Mouse (Mus musculus) heart, postnatal 25 days (tissue): ENCODE measurements at regions not wholly inside any gene's neighbourhood (a gene's known extent, or its start where the extent isn't known, plus 50 kb on each side); places are given as distances from the start of the nearest gene placed in this dataset.
"Not testable (repeated sequence)": the region's sequence is repeated elsewhere in the genome, so short reads cannot be mapped to it uniquely, and the experiment has no call there.

Source experiments
- DNase-seq: peaks from one replicate; pipeline ENCODE4 v3.0.0; 2022; ENCODE audit warnings: low spot score
- intact Hi-C: fragments of 180-260 bp; cut with DNase I; formaldehyde crosslinking; loops from one replicate; pipeline ENCODE4 v1.15.1; 2025

DNA sequence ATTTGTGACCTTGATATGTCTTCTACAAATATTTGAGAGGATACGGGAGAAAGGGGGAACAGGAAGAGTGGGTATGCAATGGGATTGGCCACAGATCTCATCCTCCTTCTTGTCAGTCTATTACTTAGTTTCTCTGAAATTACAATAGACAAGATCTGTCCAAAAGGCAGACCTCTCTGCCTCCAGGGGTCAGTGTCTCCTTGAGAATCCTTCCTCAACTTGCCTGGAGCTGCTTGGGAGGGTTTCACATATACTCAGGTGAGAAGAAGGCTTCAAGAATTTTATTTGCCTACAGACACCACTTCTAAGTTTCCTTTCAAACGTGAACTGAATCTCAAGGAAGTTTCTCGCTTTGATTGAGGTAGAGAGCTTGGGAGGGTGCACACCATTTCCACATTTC lies 575.0 kb upstream of the Fam241a start:
- intact Hi-C loops, result no loop called here
- no peak for DNase-seq

GRCm38 (mm10) chr3:128429706-128430105 lies 533.6 kb upstream of the Fam241a start:
- no peak for DNase-seq
- intact Hi-C loops, result no loop called here

- DNase-seq, result no peak
- intact Hi-C loops, result no loop called here
Measured at GRCm38 (mm10) chr3:128415568-128415967, 519.4 kb upstream of the Fam241a start.

GRCm38 (mm10) chr3:128413481-128413880 lies 517.4 kb upstream of the Fam241a start:
- intact Hi-C loops, result no loop called here
- no peak for DNase-seq

GRCm38 (mm10) chr3:128412157-128412556 lies 516.0 kb upstream of the Fam241a start:
- intact Hi-C loops, result no loop called here

DNA sequence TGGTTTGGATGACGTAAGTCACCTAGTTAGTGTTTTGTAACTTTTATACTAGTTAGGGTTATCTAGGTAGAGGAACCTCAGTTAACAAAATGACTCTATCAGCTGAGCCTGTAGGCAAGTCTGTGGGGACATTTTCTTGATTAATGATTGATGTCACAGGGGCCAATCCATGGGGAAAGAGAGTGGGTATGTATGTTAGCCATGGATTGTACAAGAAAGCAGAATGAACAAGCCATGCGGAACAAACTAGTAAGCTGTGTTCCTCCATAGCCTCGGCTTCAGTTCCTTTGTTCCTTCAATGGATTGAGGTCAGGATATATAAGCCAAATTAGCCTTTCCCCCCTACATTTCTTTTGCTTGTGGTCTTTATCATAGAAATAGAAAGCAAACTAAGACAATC lies 498.7 kb upstream of the Fam241a start:
- intact Hi-C loops, result no loop called here

More at GRCm38 (mm10) chr3:128412157-128412556, 516.0 kb upstream of the Fam241a start:
- no peak for DNase-seq

DNA sequence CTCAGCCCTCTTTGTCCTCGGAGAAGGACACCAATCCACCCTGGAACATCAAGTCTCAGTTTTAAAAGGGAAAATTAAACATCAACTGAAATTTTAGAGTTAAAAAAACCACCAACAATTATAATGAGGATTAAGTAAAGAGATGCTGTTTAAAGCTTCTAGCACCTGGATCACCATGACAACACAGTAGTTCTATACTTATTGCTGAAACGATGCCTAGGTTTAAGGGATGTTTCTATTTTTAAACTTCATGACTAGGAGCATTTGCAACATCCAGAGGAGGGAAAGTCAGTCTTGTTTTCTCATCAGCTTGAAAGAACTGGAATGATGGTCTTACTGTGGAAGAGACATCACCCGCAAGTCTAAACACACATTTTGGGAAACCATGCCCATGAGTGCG lies 484.5 kb upstream of the Fam241a start:
- DNase-seq, result no peak
- intact Hi-C loops, result no loop called here

More for the DNA sequence above, 498.7 kb upstream of the Fam241a start:
- no peak for DNase-seq

- intact Hi-C loops, result no loop called here
Measured at GRCm38 (mm10) chr3:128369521-128370127, 473.5 kb upstream of the Fam241a start.

DNA sequence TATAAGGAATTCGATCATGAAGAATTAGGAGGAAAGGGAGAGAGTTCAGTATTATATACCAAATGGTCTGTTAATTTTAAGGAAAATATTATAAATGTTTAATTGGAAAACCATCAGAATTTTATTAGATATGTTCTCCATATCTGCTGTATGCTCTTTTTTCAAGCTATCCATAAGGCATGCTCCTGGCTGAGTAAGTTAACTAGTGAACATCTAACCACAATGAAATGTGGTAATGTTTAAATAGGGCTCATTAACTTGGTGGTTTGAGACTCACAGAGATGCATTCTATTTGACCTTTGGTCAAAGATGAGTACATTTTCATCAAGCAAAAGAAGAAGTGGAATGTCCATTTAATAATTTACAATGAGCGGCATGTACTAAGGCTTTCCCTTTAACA lies 466.2 kb upstream of the Fam241a start:
- intact Hi-C loops, result no loop called here
- DNase-seq, result no peak

More at GRCm38 (mm10) chr3:128369521-128370127, 473.5 kb upstream of the Fam241a start:
- no peak for DNase-seq

- not testable (repeated sequence) for DNase-seq
Measured at GRCm38 (mm10) chr3:128349123-128349522, 453.0 kb upstream of the Fam241a start.

GRCm38 (mm10) chr3:128347782-128348574 lies 451.9 kb upstream of the Fam241a start:
- intact Hi-C loops, result loop anchor here (2.0 to 10.0 kb wide), 3 partner anchors 857 to 1077 kb away; no protein-coding TSS in a partner anchor
- DNase-seq, result no peak

More at GRCm38 (mm10) chr3:128349123-128349522, 453.0 kb upstream of the Fam241a start:
- intact Hi-C loops, result loop anchor here (2.0 to 10.0 kb wide), 3 partner anchors 856 to 1076 kb away; no protein-coding TSS in a partner anchor

DNA sequence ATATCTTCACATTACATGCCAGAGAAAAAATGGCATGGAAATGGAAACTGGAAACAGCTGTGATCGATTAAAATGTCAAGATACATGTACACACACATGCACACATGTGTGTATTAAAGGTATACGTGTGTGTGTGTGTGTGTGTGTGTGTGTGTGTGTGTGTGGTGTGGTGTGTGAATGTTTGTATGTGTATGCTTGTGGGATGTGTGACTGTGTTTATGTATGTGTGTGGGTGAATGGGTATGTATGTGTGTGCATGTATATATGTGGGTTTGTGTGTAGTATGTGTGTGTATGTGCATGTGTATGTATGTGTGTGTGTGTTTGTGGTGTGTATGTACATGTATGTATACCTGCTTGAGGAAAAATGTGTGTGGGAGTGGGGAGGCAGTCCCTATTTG lies 441.4 kb upstream of the Fam241a start:
- intact Hi-C loops, result loop anchor here (2.0 to 5.0 kb wide), 3 partner anchors 150 to 335 kb away; no protein-coding TSS in a partner anchor
- DNase-seq, result no peak

- intact Hi-C loops, result loop anchor here (2.0 to 5.0 kb wide), 3 partner anchors 150 to 334 kb away; no protein-coding TSS in a partner anchor
- DNase-seq, result no peak
Measured at GRCm38 (mm10) chr3:128337031-128337430, 440.9 kb upstream of the Fam241a start.

- intact Hi-C loops, result no loop called here
- DNase-seq, result no peak
Measured at GRCm38 (mm10) chr3:128327677-128328076, 431.6 kb upstream of the Fam241a start.

DNA sequence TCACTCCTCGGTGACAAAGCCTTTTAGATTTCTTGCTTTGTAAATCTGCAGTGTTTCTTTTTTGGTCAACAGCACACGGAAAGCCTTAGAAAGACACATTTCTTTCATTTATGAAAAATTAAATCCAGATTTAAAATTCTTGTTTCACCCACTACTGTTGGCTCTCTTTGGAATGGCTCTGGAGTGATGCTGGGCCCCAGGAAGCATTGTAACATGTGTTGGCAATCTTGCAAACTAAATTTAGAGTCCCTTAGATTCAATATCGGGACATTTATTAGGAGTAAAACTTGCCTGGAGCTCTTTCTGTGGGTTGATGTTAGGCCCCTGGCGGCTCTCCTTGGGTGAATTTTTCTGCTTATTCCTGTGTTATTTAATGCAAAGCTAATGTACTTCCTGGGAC lies 405.2 kb upstream of the Fam241a start:
- intact Hi-C loops, result no loop called here
- DNase-seq, result no peak

DNA sequence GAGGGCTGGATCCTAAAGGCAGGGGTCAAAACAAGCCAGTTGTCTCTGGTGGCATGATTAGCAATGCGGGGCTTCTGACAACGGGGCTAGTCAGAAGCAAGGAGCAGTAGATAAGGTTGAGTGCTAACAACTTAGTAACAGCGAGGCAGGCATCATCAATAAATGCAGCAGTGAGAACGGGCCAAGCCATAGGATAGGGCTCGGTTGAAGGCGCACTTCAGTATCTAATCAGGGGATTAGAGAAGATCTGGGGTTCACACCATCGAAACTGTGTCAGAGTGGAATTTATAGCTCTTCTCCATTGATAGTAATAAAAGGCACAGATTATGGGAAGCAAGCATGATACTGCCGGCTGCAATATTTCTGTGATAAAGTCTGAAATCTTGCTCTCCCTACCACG lies 402.0 kb upstream of the Fam241a start:
- intact Hi-C loops, result no loop called here
- no peak for DNase-seq

- intact Hi-C loops, result no loop called here
- no peak for DNase-seq
Measured at GRCm38 (mm10) chr3:128287846-128288245, 391.7 kb upstream of the Fam241a start.

GRCm38 (mm10) chr3:128285214-128285613 lies 389.1 kb upstream of the Fam241a start:
- DNase-seq, result no peak
- intact Hi-C loops, result no loop called here

GRCm38 (mm10) chr3:128280626-128281025 lies 384.5 kb upstream of the Fam241a start:
- intact Hi-C loops, result no loop called here
- no peak for DNase-seq

GRCm38 (mm10) chr3:128270576-128270975 lies 374.5 kb upstream of the Fam241a start:
- intact Hi-C loops, result no loop called here
- no peak for DNase-seq

- DNase-seq, result no peak
- intact Hi-C loops, result no loop called here
Measured at GRCm38 (mm10) chr3:128261208-128261607, 365.1 kb upstream of the Fam241a start.
